Mouse (Mus musculus) liver, adult 2 months (tissue): ENCODE measurements around the gene Rere. TPM values are rescaled to one million over a fixed set of nuclear protein-coding genes. Genes with fewer than 3 reads are reported as not detected.
A peak's percentile ranks its signal among the peaks of the same experiment; 100 is the strongest.

Source experiments
- DNase-seq: peaks from one replicate; pipeline ENCODE4 v3.0.0-alpha.2; 2011; ENCODE audit warnings: low read depth, low spot score; ENCODE audit errors: extremely low read depth
- H3K27ac ChIP-seq: fragments of 200-500 bp; replicated peaks from 2 replicates; pipeline ENCODE4 v1.5.1; 2012; ENCODE audit warnings: low read depth, mild to moderate bottlenecking, control low read depth, inconsistent platforms, low read length; ENCODE audit not compliant: insufficient read depth
- H3K27me3 ChIP-seq: fragments of 200-500 bp; 2 replicates; pipeline ENCODE4 v1.6.1; 2012; ENCODE audit warnings: mild to moderate bottlenecking, moderate library complexity, low read length, inconsistent platforms; ENCODE audit not compliant: control insufficient read depth, insufficient read depth
- H3K36me3 ChIP-seq: fragments of 200-500 bp; 2 replicates; pipeline ENCODE4 v1.6.1; 2012; ENCODE audit warnings: low read length, inconsistent platforms; ENCODE audit not compliant: control insufficient read depth, insufficient read depth
- H3K4me1 ChIP-seq: fragments of 200-500 bp; 2 replicates; pipeline ENCODE4 v1.6.1; 2011; ENCODE audit warnings: low read length; ENCODE audit not compliant: control insufficient read depth, insufficient read depth
- H3K4me3 ChIP-seq: fragments of 200-500 bp; 2 replicates; pipeline ENCODE4 v1.5.1; 2011; ENCODE audit warnings: low read depth, mild to moderate bottlenecking, control low read depth, low read length, moderate library complexity; ENCODE audit not compliant: insufficient read depth
- H3K79me2 ChIP-seq: fragments of 200-500 bp; 2 replicates; pipeline ENCODE4 v1.6.1; 2012; ENCODE audit warnings: inconsistent platforms, mild to moderate bottlenecking, low read length, moderate library complexity; ENCODE audit not compliant: control insufficient read depth, insufficient read depth
- H3K9ac ChIP-seq: fragments of 200-500 bp; 2 replicates; pipeline ENCODE4 v1.6.1; 2012; ENCODE audit warnings: low read depth, mild to moderate bottlenecking, control low read depth, inconsistent platforms, low read length
- CTCF ChIP-seq: fragments of 200-500 bp; IDR thresholded peaks from 2 replicates; pipeline ENCODE4 v1.5.1; 2011; ENCODE audit warnings: low read depth, low read length, control low read depth
- POLR2A ChIP-seq: fragments of 200-500 bp; IDR thresholded peaks from 2 replicates; pipeline ENCODE4 v1.6.1; 2011; ENCODE audit warnings: low read length, control low read depth; ENCODE audit not compliant: insufficient read depth; ENCODE audit errors: extremely low read depth
- WGBS: fragments of 180-500 bp; shearing (Covaris S2); methylation state at CpG from one replicate; pipeline ENCODE4 v1.1.7; 2018; 5-methylcytosine and 5-hydroxymethylcytosine counted together
- polyA plus RNA-seq: library from polyadenylated mRNA; depleted of rRNA; stranded (reverse); fragments of >200 nt; gene quantifications from 2 replicates; pipeline ENCODE4 v1.2.3, GENCODE M21; 2012
- total RNA-seq: library from RNA; depleted of rRNA; stranded (reverse); fragments of >200 nt; gene quantifications from 2 replicates; pipeline ENCODE4 v1.2.3, GENCODE M21; 2014

The Rere gene
- total and polyA plus RNA-seq, 2 experiments = 8.8 to 10.0 TPM

- TF ChIP-seq CTCF = no peak
- no peak for TF ChIP-seq POLR2A
- H3K9ac ChIP-seq = no peak overlapping the region
- H3K27ac ChIP-seq = no peak overlapping the region
- no peaks in the 10 kb centered on the region for H3K79me2 ChIP-seq
- H3K4me1 ChIP-seq = peaks cover 7% of the 10 kb centered on the region
- peaks cover 2% of the 10 kb centered on the region; the same call in 1 of the 2 replicates for H3K36me3 ChIP-seq
- no peak overlapping the region for H3K4me3 ChIP-seq
- H3K27me3 ChIP-seq = no peaks in the 10 kb centered on the region
- 26% methylated on average over 3 of the region's 3 CpGs for WGBS
- peak; percentile 72 for DNase-seq
Observed at GRCm38 (mm10) chr4:150536821-150537510, 255.5 kb downstream of the Rere start.

GRCm38 (mm10) chr4:150539846-150540245 is 258.4 kb downstream of the Rere start:
- Histone ChIP-seq H3K27me3 (no peaks in the 10 kb centered on the region), H3K79me2 (no peaks in the 10 kb centered on the region), H3K9ac (no peak overlapping the region), H3K4me1 (peaks cover 16% of the 10 kb centered on the region), H3K4me3 (no peak overlapping the region), H3K27ac (no peak overlapping the region), H3K36me3 (peaks cover 2% of the 10 kb centered on the region; the same call in 1 of the 2 replicates)
- WGBS = 97% methylated on average over 1 of the region's 1 CpGs
- TF ChIP-seq POLR2A (no peak), CTCF (no peak)
- DNase-seq = no peak

GRCm38 (mm10) chr4:150540392-150541094 is 259.1 kb downstream of the Rere start:
- no peak for TF ChIP-seq POLR2A
- no peak for TF ChIP-seq CTCF
- H3K4me1 ChIP-seq = peaks cover 16% of the 10 kb centered on the region
- H3K27ac ChIP-seq = no peak overlapping the region
- no peak overlapping the region for H3K9ac ChIP-seq
- no peak for DNase-seq
- WGBS = 85% methylated on average over 4 of the region's 5 CpGs
- peaks cover 2% of the 10 kb centered on the region; the same call in 1 of the 2 replicates for H3K36me3 ChIP-seq
- H3K79me2 ChIP-seq = no peaks in the 10 kb centered on the region
- H3K4me3 ChIP-seq = no peak overlapping the region
- H3K27me3 ChIP-seq = no peaks in the 10 kb centered on the region

GRCm38 (mm10) chr4:150544231-150544630 is 262.8 kb downstream of the Rere start:
- peak; percentile 71 for DNase-seq
- H3K79me2 ChIP-seq = no peaks in the 10 kb centered on the region; the same call in 1 of the 2 replicates
- H3K4me3 ChIP-seq = no peak overlapping the region
- 23% methylated on average over 7 of the region's 7 CpGs for whole genome bisulfite sequencing
- no peak for TF ChIP-seq POLR2A
- H3K36me3 ChIP-seq = peaks cover 2% of the 10 kb centered on the region; the same call in 1 of the 2 replicates
- H3K9ac ChIP-seq = peak overlapping the region; percentile 18; the same call in 1 of the 2 replicates
- H3K27ac ChIP-seq = peak overlapping the region; percentile 53
- H3K27me3 ChIP-seq = no peaks in the 10 kb centered on the region
- peaks cover 11% of the 10 kb centered on the region for H3K4me1 ChIP-seq

- Histone ChIP-seq H3K79me2 (no peaks in the 10 kb centered on the region; the same call in 1 of the 2 replicates), H3K36me3 (peaks cover 2% of the 10 kb centered on the region; the same call in 1 of the 2 replicates), H3K27ac (peak overlapping the region; percentile 53), H3K9ac (peak overlapping the region; percentile 9; the same call in 1 of the 2 replicates), H3K27me3 (no peaks in the 10 kb centered on the region), H3K4me3 (no peak overlapping the region), H3K4me1 (peaks cover 11% of the 10 kb centered on the region)
- TF ChIP-seq POLR2A = no peak
- TF ChIP-seq CTCF = no peak
- peak; percentile 84 for DNase-seq
- WGBS = 15% methylated on average over 10 of the region's 10 CpGs
Observed at GRCm38 (mm10) chr4:150544652-150545258, 263.3 kb downstream of the Rere start.
